Mouse (Mus musculus) lung, postnatal 0 days (tissue): ENCODE data around the gene Dnajc28. TPM values are rescaled to one million over a fixed set of nuclear protein-coding genes. Genes with fewer than 3 reads are reported as not detected.

ENCODE experiments used
- ATAC-seq: fragments of 200-750 bp; cut with Nextera tagmentation; 2 replicates; pipeline ENCODE4 v1.8.0; 2017; ENCODE audit warnings: moderate library complexity
- DNase-seq: peaks from one replicate; pipeline ENCODE4 v3.0.0-alpha.2; 2016; ENCODE audit warnings: low spot score
- H3K27ac ChIP-seq: fragments of 300-500 bp; sonication (generic); 2 replicates; pipeline ENCODE4 v1.5.1; 2014; ENCODE audit warnings: antibody characterized with exemption, mild to moderate bottlenecking, low read length, mixed read lengths
- H3K27me3 ChIP-seq: fragments of 300-500 bp; sonication (generic); replicated peaks from 2 replicates; pipeline ENCODE4 v1.6.1; 2014; ENCODE audit warnings: low read length, mixed read lengths; ENCODE audit not compliant: insufficient read depth
- H3K36me3 ChIP-seq: fragments of 300-500 bp; sonication (generic); 2 replicates; pipeline ENCODE4 v1.6.1; 2014; ENCODE audit warnings: low read length, mixed read lengths; ENCODE audit not compliant: insufficient read depth
- H3K4me1 ChIP-seq: fragments of 300-500 bp; sonication (generic); 2 replicates; pipeline ENCODE4 v1.6.1; 2014; ENCODE audit warnings: antibody characterized with exemption, low read depth, low read length, mixed read lengths; ENCODE audit not compliant: insufficient read depth
- H3K4me2 ChIP-seq: fragments of 300-500 bp; sonication (generic); replicated peaks from 2 replicates; pipeline ENCODE4 v1.6.1; 2014; ENCODE audit warnings: low read depth, mild to moderate bottlenecking, low read length, moderate library complexity, mixed read lengths
- H3K4me3 ChIP-seq: fragments of 300-500 bp; sonication (generic); 2 replicates; pipeline ENCODE4 v1.5.1; 2014; ENCODE audit warnings: low read depth, low read length
- H3K9ac ChIP-seq: fragments of 300-500 bp; sonication (generic); replicated peaks from 2 replicates; pipeline ENCODE4 v1.6.1; 2014; ENCODE audit warnings: low read depth, mild to moderate bottlenecking
- H3K9me3 ChIP-seq: fragments of 300-500 bp; sonication (generic); 2 replicates; pipeline ENCODE4 v1.6.1; 2016; ENCODE audit warnings: low read length, mixed read lengths
- CTCF ChIP-seq: IDR thresholded peaks from 2 replicates; pipeline ENCODE4 v1.5.1; 2016; ENCODE audit warnings: antibody characterized with exemption, mild to moderate bottlenecking
- EP300 ChIP-seq: IDR thresholded peaks from 2 replicates; pipeline ENCODE4 v1.6.1; 2016; ENCODE audit warnings: antibody characterized with exemption, mild to moderate bottlenecking, control low read depth
- WGBS: fragments of 180-500 bp; shearing (Covaris S2); extraction: QIAGEN DNeasy Blood & Tissue Kit; methylation state at CpG from one replicate; pipeline ENCODE4 v1.1.7; 2014; 5-methylcytosine and 5-hydroxymethylcytosine counted together
- polyA plus RNA-seq: library from polyadenylated mRNA; unstranded; fragments of >200 nt; fragmentation: Nextera tagmentation; extraction: Ambion mirVana; gene quantifications from 2 replicates; pipeline ENCODE4 v1.2.1, GENCODE M21; 2015

Gene Dnajc28
- polyA plus RNA-seq, 1 experiment from 2014 or later: 6.2 TPM

DNA sequence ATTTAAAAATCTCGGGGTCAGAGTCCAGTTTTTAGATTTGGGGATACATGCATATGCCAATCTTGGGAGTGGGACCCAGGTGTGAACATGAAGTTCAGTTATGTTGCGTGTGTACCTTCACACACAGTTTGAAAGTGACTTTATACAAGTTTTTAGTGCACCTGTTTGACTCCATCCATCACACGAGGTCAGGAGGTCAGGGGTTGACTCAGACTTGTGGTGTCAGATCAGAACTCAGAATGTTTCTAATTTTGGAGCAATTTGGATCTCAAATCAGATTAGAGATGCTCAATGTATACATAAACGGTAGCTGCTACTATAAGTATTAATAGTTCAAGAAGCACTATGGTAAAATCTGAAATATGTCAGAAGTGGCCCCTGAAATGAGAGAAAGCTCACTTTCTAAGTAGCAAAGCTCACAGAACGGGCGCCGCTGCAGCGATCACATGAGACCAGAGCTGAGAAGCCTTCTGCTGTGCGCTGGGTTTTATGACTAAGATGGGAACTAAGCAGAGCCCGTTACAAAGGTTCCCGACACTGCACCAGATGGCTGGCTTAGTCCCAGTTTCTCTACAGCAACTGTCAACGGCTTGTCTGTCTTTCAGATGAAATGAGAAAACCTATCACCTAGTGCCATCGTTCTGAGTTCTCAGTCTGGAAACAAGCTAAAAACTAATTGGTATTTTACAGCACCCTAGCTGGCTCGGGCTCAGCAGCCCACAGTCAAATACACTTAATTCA is 39.7 kb downstream of the Dnajc28 start:
- no peak overlapping the region for H3K9ac ChIP-seq
- no peaks in the 10 kb centered on the region for H3K4me1 ChIP-seq
- no peak overlapping the region for H3K4me2 ChIP-seq
- ATAC-seq (no peak), DNase-seq (no peak)
- no peaks in the 10 kb centered on the region for H3K27me3 ChIP-seq
- no peak for TF ChIP-seq EP300
- no peak for TF ChIP-seq CTCF
- H3K9me3 ChIP-seq: no peaks in the 10 kb centered on the region
- no peak overlapping the region for H3K4me3 ChIP-seq
- WGBS: 80% methylated on average over 14 of the region's 14 CpGs
- H3K36me3 ChIP-seq: peaks cover 16% of the 10 kb centered on the region; the same call in 1 of the 2 replicates
- H3K27ac ChIP-seq: no peak overlapping the region

DNA sequence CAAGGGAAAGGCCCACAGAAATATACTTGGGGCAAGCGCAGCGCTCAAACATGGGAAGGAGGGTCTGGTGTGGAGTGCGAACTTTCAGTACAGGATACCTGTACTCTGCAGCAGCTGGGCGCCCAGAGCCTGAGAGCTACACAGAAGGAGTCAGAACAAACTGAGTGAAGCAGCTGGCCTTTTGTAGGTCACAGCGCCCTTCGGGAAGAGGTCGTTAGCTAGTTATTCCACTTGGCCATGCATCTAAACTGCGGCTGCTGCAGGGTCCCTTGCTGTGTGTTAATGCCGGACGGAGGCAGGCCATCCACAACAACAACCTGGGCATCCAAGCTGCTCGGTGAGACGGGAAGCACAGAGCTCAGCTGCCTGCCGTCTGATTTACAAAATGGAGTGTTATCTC is 43.7 kb downstream of the Dnajc28 start:
- Histone ChIP-seq H3K36me3 (peaks cover 16% of the 10 kb centered on the region; the same call in 1 of the 2 replicates), H3K9ac (no peak overlapping the region), H3K4me3 (no peak overlapping the region), H3K4me2 (no peak overlapping the region), H3K27me3 (no peaks in the 10 kb centered on the region), H3K27ac (no peak overlapping the region), H3K9me3 (no peaks in the 10 kb centered on the region), H3K4me1 (no peaks in the 10 kb centered on the region)
- 72% methylated on average over 13 of the region's 13 CpGs for WGBS
- no peak for DNase-seq
- no peak for TF ChIP-seq CTCF
- TF ChIP-seq EP300: no peak
- ATAC-seq: no peak

DNA sequence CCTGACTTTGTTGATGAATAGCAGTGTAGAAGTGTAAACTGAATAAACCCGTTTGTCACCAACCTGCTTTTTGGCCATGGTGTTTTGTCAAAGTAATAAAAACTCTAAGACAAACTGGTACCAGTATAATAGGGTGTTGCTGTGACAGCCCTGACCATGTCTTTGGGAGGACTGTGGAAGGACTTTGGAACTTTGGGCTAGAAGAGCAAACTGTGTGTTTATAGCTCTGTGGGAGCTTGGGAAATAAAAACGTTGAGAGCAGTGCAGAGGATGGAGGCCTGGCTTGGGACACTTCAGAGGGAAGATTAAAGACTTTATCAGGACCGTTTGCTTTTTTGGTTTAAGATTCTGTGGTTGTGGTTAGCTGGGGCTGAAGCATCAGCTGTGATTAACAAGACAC is 47.7 kb downstream of the Dnajc28 start:
- no peaks in the 10 kb centered on the region for H3K4me1 ChIP-seq
- H3K4me2 ChIP-seq: no peak overlapping the region
- no peak for ATAC-seq
- H3K4me3 ChIP-seq: no peak overlapping the region
- H3K27ac ChIP-seq: no peak overlapping the region
- TF ChIP-seq CTCF (no peak), EP300 (no peak)
- no peak for DNase-seq
- H3K9ac ChIP-seq: no peak overlapping the region
- H3K9me3 ChIP-seq: no peaks in the 10 kb centered on the region
- no peaks in the 10 kb centered on the region for H3K27me3 ChIP-seq
- peaks cover 6% of the 10 kb centered on the region; the same call in 1 of the 2 replicates for H3K36me3 ChIP-seq
- WGBS: 37% methylated on average over 3 of the region's 3 CpGs

DNA sequence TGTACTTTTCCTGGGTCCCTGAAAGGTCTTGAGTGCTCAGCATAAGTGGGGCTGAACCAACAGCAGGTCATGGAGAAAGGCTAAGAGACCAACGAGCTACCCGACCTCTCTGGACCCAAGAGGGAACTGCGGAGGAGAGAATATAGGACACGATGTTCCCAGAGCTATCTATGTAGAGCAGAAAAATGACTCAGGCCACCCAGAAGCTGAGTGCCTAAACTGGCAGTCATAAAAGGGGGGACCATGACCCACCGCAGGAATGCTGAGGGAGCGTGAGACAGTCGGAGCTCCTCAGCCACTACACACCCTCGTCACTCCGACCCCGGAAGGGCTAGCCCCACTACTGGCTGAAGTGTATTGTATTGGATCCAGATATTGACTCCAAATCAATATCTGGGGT is 49.9 kb downstream of the Dnajc28 start:
- Histone ChIP-seq H3K4me2 (no peak overlapping the region), H3K4me1 (no peaks in the 10 kb centered on the region), H3K27ac (no peak overlapping the region), H3K36me3 (no peaks in the 10 kb centered on the region), H3K9me3 (no peaks in the 10 kb centered on the region), H3K9ac (no peak overlapping the region), H3K27me3 (no peaks in the 10 kb centered on the region), H3K4me3 (no peak overlapping the region)
- WGBS: 78% methylated on average over 10 of the region's 10 CpGs
- TF ChIP-seq CTCF (no peak), EP300 (no peak)
- DNase-seq: peak; percentile 27
- peak; percentile 62 for ATAC-seq

DNA sequence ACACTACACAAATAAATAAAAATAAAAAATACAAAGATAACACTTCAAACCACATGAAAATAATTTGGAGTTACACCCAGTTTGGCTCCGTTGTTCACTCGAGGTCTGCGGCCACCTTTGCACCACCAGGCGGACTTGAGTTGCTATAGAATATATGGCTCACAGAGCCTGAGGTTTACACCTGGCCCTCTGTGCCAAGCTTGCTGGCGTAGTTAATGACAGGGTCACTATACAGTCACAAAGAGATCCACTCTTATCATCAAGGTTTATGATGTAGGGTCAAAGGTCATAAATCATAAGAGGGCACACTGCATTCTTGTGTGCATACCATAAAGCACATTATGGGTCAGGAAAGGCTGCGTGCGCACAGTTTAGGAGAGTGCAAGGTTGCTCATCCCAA is 52.8 kb downstream of the Dnajc28 start:
- WGBS: 80% methylated on average over 7 of the region's 7 CpGs
- ATAC-seq (no peak), DNase-seq (no peak)
- Histone ChIP-seq H3K4me1 (no peaks in the 10 kb centered on the region), H3K4me3 (no peak overlapping the region), H3K4me2 (no peak overlapping the region), H3K27me3 (no peaks in the 10 kb centered on the region), H3K27ac (no peak overlapping the region), H3K9ac (no peak overlapping the region), H3K9me3 (no peaks in the 10 kb centered on the region), H3K36me3 (peaks cover 16% of the 10 kb centered on the region)
- TF ChIP-seq CTCF (no peak), EP300 (no peak)

DNA sequence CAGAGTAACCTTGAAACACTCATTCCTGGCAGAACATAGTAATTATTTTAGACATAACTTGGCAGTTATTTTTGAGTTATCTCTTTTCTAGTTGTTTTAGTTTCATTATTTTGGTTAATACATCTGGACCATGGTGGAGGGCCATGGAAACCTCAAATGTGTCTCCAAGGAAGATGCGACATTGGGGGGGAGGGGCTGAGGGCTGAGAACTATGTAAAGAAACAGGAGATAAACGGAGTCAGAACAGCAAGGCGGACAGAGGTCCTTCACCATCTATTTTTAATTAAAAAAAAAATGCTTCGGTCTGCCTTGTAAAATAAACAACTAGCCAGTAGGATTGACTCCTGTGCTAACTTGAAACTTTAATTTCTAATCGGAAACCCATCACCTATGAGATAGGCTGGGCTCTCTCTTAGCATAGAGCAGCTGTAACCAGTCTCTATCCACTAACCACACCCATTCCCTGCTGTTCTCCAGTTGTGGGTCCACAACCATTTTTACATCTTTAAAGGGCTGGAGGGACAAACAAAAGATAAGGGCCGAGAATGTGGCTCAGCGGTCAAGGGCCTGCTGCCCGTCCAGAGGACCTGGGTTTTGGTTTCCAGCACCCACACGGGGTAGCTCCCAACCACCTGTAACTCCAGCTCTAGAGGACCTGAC is 53.4 kb downstream of the Dnajc28 start:
- Histone ChIP-seq H3K27me3 (no peaks in the 10 kb centered on the region), H3K4me1 (no peaks in the 10 kb centered on the region), H3K36me3 (peaks cover 16% of the 10 kb centered on the region), H3K4me2 (no peak overlapping the region), H3K9ac (no peak overlapping the region), H3K9me3 (no peaks in the 10 kb centered on the region), H3K4me3 (no peak overlapping the region), H3K27ac (no peak overlapping the region)
- ATAC-seq (no peak), DNase-seq (no peak)
- 52% methylated on average over 9 of the region's 9 CpGs for WGBS
- TF ChIP-seq EP300 (no peak), CTCF (no peak)
